Mouse (Mus musculus) adrenal gland, postnatal 10 days (tissue): ENCODE data around the gene G6pc3. TPM values are rescaled to one million over a fixed set of nuclear protein-coding genes. Genes with fewer than 3 reads are reported as not detected.
"Not testable (repeated sequence)": the region's sequence is repeated elsewhere in the genome, so short reads cannot be mapped to it uniquely, and the experiment has no call there.

Experiments
- DNase-seq: peaks from one replicate; pipeline ENCODE4 v3.0.0; 2021; ENCODE audit warnings: mixed read lengths
- long read RNA-seq, 2 experiments: library from polyadenylated mRNA; stranded (forward); transcript quantifications; one replicate each; pipeline ENCODE4 v2.0.0; 2021
- total RNA-seq, 2 experiments: library from RNA; stranded (reverse); gene quantifications; 2 replicates each; pipeline ENCODE4 v1.2.3; 2021

The G6pc3 gene
- total RNA-seq: 10 to 100 TPM; 72.3 to 74.7 TPM
- long read RNA-seq, experiment 1, transcript G6pc3-202 (6 exons, 1,573 nt): major isoform, 38 of 47 reads
- long read RNA-seq, experiment 1, partial matches to known transcripts: 1 of 47 reads
- long read RNA-seq, experiment 1, other reads (novel, unspliced or antisense): 8 of 47 reads
- long read RNA-seq, experiment 2, transcript G6pc3-202 (6 exons, 1,573 nt): major isoform, 24 of 29 reads
- long read RNA-seq, experiment 2, partial matches to known transcripts: 1 of 29 reads
- long read RNA-seq, experiment 2, other reads (novel, unspliced or antisense): 3 of 29 reads

DNA sequence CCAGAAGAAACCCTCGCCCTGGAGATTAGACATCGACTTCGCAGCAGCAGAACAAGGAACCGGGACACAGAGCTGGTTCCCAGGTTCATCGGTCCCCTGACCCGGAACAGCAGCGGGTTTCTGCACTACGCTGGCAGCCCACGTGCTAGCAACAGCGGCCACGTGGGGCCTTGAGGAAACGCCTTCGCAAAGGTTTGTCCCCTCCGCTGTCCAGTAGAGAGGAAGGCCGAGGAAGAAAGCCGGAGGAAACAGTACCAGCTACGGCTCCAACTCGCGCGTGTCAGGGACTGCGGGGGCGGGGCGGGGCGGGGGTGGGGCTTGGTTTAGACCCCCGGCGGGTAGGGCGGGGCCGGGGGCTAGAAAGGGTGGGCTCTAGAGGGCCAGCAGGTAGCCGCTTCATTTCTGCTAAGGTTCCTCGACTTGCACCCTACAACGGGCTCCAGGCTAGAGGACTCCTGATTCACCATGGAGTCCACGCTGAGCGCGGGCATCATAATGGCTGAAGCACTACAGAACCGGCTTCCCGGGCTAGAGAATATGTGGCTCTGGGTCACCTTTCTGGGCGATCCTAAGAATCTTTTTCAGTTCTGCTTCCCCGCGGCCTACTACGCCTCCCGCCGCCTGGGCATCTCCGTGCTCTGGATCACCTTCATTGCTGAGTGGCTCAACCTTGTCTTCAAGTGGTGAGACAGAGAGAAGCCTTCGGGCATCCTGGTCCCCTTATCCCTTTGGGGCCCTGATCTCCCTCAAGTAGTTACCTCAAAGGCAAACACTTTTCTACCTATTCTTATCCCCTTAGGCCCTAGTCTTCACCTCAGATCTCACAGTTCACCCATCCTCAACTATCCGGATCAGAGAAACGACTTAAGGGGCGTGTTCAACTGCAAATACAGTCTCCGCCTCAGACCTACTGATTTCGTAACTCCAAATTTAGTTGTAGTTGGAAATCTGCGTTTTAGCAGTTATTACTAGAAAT lies at the start of gene G6pc3:
Gene G6pc3, plus strand, starts transcription at position 160 of the 976 bp plus-strand sequence.
- peak; percentile 94 for DNase-seq

- peak; percentile 79 for DNase-seq
These were observed 48.9 kb upstream of the G6pc3 start for GRCm38 (mm10) chr11:102140508-102140907.

GRCm38 (mm10) chr11:102142355-102142754 lies 47.1 kb upstream of the G6pc3 start:
- no peak for DNase-seq

- DNase-seq: no peak
These were observed 44.4 kb upstream of the G6pc3 start for GRCm38 (mm10) chr11:102144957-102145470.

DNA sequence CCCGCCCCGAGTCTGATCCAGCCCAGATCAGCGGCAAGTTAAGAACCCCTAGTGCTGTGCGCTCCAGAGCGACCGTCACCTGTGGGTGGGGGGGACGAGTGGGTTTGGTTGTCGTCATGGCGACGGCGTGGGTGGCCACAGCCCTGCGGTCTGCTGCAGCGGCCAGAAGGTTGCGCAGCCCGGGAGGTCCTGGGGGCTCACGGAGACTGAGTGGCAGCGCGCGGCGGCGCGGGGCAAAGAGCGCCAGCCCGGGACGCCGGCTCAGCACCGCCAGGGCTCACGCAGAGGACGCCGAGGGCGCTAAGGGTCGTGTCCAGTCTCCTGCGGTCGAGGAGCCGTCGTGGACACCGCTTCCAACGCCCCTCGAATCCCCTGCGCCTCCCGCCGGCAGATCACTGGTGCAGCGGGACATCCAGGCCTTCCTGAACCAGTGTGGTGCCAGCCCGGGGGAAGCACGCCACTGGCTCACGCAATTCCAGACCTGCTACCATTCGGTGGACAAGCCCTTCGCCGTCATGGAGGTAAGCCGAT lies 43.9 kb upstream of the G6pc3 start, which contains the start of gene Nags:
Gene Nags, plus strand, starts transcription at position 43 of the 531 bp plus-strand sequence.
- peak; percentile 38 for DNase-seq

- DNase-seq: peak; percentile 66
These were observed 43.4 kb upstream of the G6pc3 start for GRCm38 (mm10) chr11:102146005-102146404.

DNA sequence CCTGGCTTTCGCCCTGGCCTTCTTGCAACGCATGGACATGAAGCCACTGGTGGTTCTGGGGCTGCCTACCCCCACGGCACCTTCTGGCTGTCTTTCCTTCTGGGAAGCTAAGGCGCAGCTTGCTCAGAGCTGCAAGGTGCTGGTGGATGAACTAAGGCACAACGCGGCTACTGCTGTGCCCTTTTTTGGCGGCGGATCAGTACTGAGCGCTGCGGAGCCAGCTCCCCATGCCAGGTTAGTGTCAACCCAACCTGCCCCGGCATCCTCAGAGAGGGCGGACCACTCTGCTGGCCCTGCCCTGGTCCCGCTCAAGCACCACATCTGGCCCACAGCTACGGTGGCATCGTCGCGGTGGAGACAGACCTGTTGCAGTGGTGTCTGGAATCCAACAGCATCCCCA lies 42.9 kb upstream of the G6pc3 start:
- DNase-seq: no peak

- DNase-seq: no peak
These were observed 42.0 kb upstream of the G6pc3 start for GRCm38 (mm10) chr11:102147213-102147989.

- peak; percentile 95 for DNase-seq
These were observed 33.2 kb upstream of the G6pc3 start, which contains the start of gene Tmem101 for GRCm38 (mm10) chr11:102156039-102156785. TSS of gene Tmem101 (minus strand) at chr11:102156404.

DNA sequence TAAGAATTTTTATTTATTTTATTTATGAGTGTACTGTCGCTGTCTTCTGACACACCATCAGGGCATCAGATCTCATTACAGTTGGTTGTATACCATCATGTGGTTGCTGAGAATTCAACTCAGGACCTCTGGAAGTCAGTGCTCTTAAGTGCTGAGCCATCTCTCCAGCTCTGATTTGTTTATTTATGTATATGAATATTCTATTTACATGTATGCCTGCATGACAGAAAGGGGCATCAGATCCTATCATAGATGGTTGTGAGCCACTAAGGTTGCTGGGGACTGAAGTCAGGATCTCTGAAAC lies 32.7 kb upstream of the G6pc3 start:
- no peak for DNase-seq

DNA sequence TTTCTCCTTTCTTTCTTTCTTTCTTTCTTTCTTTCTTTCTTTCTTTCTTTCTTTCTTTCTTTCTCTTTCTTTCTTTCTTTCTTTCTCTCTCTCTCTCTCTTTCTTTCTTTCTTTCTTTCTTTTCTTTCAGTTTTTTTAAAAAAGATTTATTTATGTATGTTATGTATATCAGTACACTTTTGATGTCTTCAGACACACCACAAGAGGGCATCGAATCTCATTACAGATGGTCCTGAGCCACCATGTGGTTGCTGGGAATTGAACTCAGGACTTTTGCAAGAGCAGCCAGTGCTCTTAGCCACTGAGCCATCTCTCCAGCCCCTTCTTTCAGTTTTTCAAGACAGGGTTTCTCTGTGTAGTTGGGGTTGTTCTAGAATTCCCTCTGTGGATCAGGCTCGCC lies 31.4 kb upstream of the G6pc3 start:
- DNase-seq: not testable (repeated sequence)

- DNase-seq: peak; percentile 22
These were observed 29.6 kb upstream of the G6pc3 start for GRCm38 (mm10) chr11:102159781-102160180.

DNA sequence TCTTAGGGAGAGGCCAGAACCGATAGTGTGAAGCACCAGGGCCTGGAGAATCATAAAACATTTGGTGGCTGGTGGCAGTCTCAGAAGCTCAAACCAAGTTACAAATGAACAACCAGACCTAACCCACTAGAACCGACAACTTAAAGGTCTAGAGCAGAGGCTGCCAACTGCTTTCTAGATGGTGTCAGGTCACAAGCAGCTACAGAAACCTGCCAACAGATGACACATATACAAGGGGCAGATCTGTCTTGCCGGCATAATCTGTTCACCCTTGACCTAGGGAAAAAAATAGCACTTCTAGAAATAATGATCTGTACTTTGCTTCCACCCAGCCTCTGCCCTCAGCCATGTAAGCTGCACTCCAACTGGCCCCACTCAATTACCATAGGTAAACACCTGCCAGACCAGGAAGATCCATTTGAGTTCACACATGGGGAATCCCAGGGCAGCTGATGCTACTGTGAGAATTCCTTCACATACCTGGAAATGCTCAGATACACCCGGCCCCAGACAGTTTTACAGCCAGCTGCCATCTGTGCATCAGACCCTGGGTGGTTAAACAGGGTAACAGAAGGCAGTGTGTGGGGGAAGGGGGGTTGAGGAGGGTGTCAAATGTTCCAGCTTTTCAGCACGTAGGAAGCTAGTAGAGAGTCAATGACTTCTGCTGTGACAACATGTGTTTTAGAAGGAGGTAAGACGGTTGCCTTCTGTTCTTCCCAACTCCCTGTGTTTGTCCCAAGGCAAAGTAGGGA lies 23.3 kb upstream of the G6pc3 start:
- DNase-seq: no peak

GRCm38 (mm10) chr11:102167539-102167938 lies 21.9 kb upstream of the G6pc3 start:
- DNase-seq: no peak

DNA sequence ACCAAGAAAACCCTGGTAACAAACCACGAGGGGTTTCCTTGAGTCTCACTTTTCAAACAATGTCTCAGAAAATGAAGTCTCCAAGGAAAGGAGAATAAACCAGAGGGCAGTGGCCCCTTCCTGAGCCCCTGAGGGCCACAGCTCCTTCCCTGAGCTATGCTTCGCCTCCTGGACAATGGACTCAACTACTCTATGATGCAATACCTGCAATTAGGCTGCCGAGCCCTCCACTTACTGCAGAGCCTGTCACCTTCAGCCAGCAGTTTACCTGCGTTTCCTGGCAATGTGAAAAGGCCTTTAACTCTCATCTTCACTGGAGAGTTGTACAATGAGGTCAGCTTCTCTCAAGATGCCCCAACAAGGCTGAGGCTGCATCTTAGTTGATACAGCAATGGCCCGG lies 20.7 kb upstream of the G6pc3 start:
- DNase-seq: no peak

- DNase-seq: no peak
These were observed 9.6 kb upstream of the G6pc3 start for GRCm38 (mm10) chr11:102179836-102180235.

DNA sequence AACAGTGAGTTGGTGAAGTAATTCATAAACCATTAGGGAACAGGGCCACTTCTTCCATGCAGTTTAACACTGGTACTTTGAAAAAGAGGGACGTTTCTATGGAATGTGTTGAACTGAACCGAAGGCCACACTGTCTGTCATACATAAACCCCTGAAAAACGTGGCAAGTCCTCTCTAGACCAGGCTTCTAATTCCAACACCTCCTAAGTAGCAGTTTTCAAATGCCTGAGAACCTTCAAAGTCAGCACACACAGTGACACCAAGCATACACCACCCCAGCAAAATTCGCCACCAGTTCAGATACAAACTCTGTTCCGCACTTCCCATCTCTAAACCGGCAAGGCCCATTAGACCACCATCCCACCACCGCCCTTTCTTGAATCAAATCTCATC lies 5.2 kb upstream of the G6pc3 start:
- no peak for DNase-seq

DNA sequence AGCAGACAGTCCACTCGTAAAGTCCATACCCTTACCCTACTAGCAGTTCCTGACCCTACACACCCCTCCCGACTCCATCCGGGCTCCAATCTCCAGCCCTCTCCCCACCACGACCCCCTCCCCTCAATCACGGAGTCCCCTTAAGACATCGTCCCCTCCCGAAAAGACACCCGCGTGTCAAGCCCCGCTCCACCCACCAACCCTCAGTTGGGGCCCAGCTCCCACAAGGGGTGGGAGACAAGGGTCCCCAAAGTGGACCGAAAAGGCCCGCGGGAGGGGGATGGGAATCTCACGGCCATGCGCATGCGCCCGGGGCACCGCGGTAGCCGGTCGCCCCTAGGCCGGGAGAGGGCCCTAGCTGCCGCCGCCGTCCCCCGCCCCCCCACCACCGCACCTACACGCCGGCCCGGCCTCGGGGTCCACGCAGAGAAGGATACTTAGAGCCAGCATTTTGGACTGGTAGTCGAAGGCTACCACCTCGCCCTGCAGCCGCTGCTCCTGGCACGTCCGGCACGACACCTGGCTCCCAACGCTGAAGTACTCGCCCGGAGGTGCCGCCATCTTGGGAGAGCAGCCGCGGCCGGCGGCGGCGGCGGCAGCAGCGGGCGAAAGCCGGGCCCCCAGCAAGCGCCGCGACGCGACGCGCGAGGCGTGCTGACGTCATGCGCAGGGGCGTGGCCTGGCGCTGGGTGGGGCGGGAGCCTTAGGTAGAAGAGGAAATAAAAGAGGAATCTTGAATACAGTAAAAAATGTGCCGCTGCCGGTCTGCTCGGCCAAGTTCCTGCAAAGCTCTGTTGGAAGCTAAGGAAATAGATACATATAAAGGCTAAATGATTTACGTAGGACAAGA lies 4.5 kb upstream of the G6pc3 start, which contains the start of gene Lsm12:
Gene Lsm12, minus strand, starts transcription at position 651 of the 850 bp plus-strand sequence.
- peak; percentile 99 for DNase-seq

DNA sequence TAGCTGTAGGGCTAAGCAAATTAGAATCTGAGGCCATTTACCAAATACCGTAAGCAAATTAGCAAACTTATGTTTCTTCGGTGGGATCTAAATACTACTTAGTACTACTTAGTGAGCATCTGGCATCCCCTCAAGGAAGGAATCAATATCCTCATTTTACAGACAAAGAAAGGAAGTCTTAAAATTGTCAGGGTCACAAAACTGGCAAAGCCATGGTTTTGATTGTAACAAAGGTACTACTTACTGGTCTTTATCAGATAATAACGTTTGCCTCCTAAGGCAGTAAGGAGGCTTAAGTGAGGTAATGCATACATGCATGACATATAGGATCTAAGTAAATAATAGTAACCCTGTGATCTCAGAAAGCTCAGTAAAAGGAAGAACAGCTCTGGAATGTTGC lies 3.7 kb upstream of the G6pc3 start:
- no peak for DNase-seq
